Mouse (Mus musculus): ENCODE results near the gene Spata19. TPM values are rescaled to one million over a fixed set of nuclear protein-coding genes. Genes with fewer than 3 reads are reported as not detected.

Spata19 gene
- polyA plus RNA-seq, 1 experiment from 2014 or later = not detected

GRCm38 (mm10) chr9:27414058-27414460 is 17.5 kb downstream of the Spata19 start:
- H3K36me3 ChIP-seq (ENCODE audit: control insufficient read depth, insufficient read depth, low read length) = no peaks in the 10 kb centered on the region
- H3K9me3 ChIP-seq (ENCODE audit: control insufficient read depth, low read length) = no peaks in the 10 kb centered on the region
- H3K4me2 ChIP-seq (ENCODE audit: low read length) = 0 out of 2 replicates have a peak overlapping the region, but pooled peaks have one; percentile 16

DNA sequence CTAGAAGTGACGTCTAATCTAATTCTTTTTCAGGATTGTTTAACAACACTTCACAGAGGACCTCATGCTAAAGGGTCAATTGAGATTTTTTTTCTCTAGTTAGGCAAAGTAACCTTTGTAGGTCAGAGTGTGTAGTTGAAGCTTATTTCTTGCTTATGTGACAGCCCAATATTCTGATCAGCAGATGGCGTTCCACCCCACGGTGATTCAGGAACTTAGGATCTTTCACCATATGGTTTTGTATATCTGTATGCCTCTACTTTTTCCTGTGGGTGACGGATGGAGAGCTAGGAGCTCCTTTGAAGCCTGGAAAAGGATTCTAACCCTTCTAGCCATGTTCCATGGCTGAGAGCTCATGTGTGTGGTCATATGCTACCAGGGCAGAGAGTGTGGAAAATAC is 27.9 kb downstream of the Spata19 start:
- ATAC-seq (replicated peaks; ENCODE audit: low FRiP score, low TSS enrichment, low read depth) = no peak
- Histone ChIP-seq H3K4me3 (ENCODE audit: low read depth, low read length) (no peak overlapping the region), H3K27ac (ENCODE audit: low read depth) (no peak overlapping the region), H3K9ac (ENCODE audit: low read length) (no peak overlapping the region), H3K36me3 (ENCODE audit: control insufficient read depth, insufficient read depth, low read length) (no peaks in the 10 kb centered on the region), H3K27me3 (replicated peaks; ENCODE audit: control insufficient read depth, insufficient read depth, low read length) (no peaks in the 10 kb centered on the region), H3K4me2 (ENCODE audit: low read length) (no peak overlapping the region), H3K9me3 (ENCODE audit: control insufficient read depth, low read length) (no peaks in the 10 kb centered on the region), H3K4me1 (replicated peaks; ENCODE audit: control insufficient read depth, insufficient read depth, low read length) (no peaks in the 10 kb centered on the region)
- DNase-seq (ENCODE audit: low spot score) = no peak
- 59% methylated on average over 4 of the region's 4 CpGs for WGBS

More at GRCm38 (mm10) chr9:27414058-27414460, 17.5 kb downstream of the Spata19 start:
- Histone ChIP-seq H3K27me3 (replicated peaks; ENCODE audit: control insufficient read depth, insufficient read depth, low read length) (0 out of 2 replicates have a peak, but pooled peaks cover under 1% of the 10 kb centered on the region), H3K4me1 (replicated peaks; ENCODE audit: control insufficient read depth, insufficient read depth, low read length) (no peaks in the 10 kb centered on the region), H3K9ac (ENCODE audit: low read length) (no peak overlapping the region), H3K4me3 (ENCODE audit: low read depth, low read length) (no peak overlapping the region), H3K27ac (ENCODE audit: low read depth) (no peak overlapping the region)
- ATAC-seq (replicated peaks; ENCODE audit: low FRiP score, low TSS enrichment, low read depth) (peak; percentile 64), DNase-seq (ENCODE audit: low spot score) (peak; percentile 92)
- WGBS = 3% methylated on average over 11 of the region's 11 CpGs

- DNase-seq (ENCODE audit: low spot score) = no peak
- no peak overlapping the region for H3K9ac ChIP-seq (ENCODE audit: low read length)
- no peak for ATAC-seq (replicated peaks; ENCODE audit: low FRiP score, low TSS enrichment, low read depth)
- no peak overlapping the region for H3K4me2 ChIP-seq (ENCODE audit: low read length)
- 53% methylated on average over 4 of the region's 4 CpGs for WGBS
- H3K27me3 ChIP-seq (replicated peaks; ENCODE audit: control insufficient read depth, insufficient read depth, low read length) = no peaks in the 10 kb centered on the region
- no peak overlapping the region for H3K4me3 ChIP-seq (ENCODE audit: low read depth, low read length)
- no peaks in the 10 kb centered on the region for H3K36me3 ChIP-seq (ENCODE audit: control insufficient read depth, insufficient read depth, low read length)
- no peaks in the 10 kb centered on the region for H3K9me3 ChIP-seq (ENCODE audit: control insufficient read depth, low read length)
- H3K27ac ChIP-seq (ENCODE audit: low read depth) = no peak overlapping the region
- no peaks in the 10 kb centered on the region for H3K4me1 ChIP-seq (replicated peaks; ENCODE audit: control insufficient read depth, insufficient read depth, low read length)
These were observed 32.0 kb downstream of the Spata19 start for GRCm38 (mm10) chr9:27428552-27428951.

DNA sequence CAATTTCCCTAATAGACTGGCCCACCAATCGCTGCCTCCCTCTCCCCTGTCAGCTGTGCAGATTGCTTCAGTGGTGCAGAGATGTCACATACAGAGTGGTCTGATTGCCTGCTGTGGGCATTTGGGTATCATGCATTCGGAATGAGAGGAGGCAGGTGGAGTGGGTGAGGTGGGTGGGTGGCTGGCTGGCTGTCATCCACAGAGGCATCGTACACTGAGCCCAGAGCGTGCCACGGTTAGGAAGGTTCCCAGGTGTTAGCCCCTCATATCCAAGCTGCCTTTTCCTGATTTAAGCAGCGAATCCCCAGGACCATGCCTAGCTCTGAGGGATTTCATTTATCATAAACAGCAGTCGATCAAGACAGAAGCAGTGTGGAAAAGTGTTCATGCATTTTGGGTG is 36.7 kb downstream of the Spata19 start:
- Histone ChIP-seq H3K27me3 (replicated peaks; ENCODE audit: control insufficient read depth, insufficient read depth, low read length) (no peaks in the 10 kb centered on the region), H3K4me3 (ENCODE audit: low read depth, low read length) (no peak overlapping the region), H3K9me3 (ENCODE audit: control insufficient read depth, low read length) (no peaks in the 10 kb centered on the region), H3K9ac (ENCODE audit: low read length) (no peak overlapping the region), H3K36me3 (ENCODE audit: control insufficient read depth, insufficient read depth, low read length) (no peaks in the 10 kb centered on the region), H3K4me1 (replicated peaks; ENCODE audit: control insufficient read depth, insufficient read depth, low read length) (no peaks in the 10 kb centered on the region), H3K4me2 (ENCODE audit: low read length) (no peak overlapping the region), H3K27ac (ENCODE audit: low read depth) (no peak overlapping the region)
- ATAC-seq (replicated peaks; ENCODE audit: low FRiP score, low TSS enrichment, low read depth) (no peak), DNase-seq (ENCODE audit: low spot score) (no peak)
- WGBS = 80% methylated on average over 7 of the region's 7 CpGs

- Histone ChIP-seq H3K36me3 (ENCODE audit: control insufficient read depth, insufficient read depth, low read length) (no peaks in the 10 kb centered on the region), H3K4me2 (ENCODE audit: low read length) (no peak overlapping the region), H3K27me3 (replicated peaks; ENCODE audit: control insufficient read depth, insufficient read depth, low read length) (no peaks in the 10 kb centered on the region), H3K27ac (ENCODE audit: low read depth) (no peak overlapping the region), H3K9me3 (ENCODE audit: control insufficient read depth, low read length) (no peaks in the 10 kb centered on the region), H3K4me1 (replicated peaks; ENCODE audit: control insufficient read depth, insufficient read depth, low read length) (no peaks in the 10 kb centered on the region), H3K9ac (ENCODE audit: low read length) (no peak overlapping the region), H3K4me3 (ENCODE audit: low read depth, low read length) (no peak overlapping the region)
- WGBS = 50% methylated on average over 9 of the region's 9 CpGs
- no peak for ATAC-seq (replicated peaks; ENCODE audit: low FRiP score, low TSS enrichment, low read depth)
- no peak for DNase-seq (ENCODE audit: low spot score)
These were observed 39.3 kb downstream of the Spata19 start for GRCm38 (mm10) chr9:27435936-27436335.

DNA sequence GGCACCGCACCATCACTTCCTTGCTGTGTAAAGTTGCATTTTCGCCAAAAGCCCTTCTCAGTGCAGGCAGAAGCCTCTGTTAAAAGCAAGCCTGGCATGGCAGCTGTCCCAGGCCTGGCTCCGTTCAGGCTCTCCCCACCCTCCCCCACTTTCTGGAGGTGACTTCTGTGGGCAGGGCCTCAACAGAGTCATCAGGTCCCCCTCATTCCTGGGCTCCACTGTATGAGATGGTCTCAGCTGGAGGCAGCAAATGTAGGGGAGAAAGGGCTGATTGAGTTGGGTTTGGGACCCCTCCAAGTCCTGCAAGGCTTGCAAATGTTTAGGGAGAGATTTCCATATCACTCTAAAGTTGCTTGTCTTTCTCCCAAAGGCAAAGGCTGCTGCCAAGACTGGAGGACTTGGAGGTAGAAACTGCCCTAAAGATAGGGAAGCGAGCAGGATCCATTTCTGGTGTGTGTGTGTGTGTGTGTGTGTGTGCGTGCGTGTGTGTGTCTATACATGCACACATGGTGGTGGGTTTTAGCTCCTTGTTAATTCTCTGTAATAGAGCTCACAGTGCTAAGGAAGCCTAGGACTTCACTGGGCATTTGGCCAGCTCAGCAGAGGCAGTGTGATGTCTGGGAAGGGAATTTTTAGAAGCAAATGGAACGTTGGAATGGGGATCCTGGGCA is 40.9 kb downstream of the Spata19 start:
- no peak for DNase-seq (ENCODE audit: low spot score)
- Histone ChIP-seq H3K36me3 (ENCODE audit: control insufficient read depth, insufficient read depth, low read length) (no peaks in the 10 kb centered on the region), H3K4me1 (replicated peaks; ENCODE audit: control insufficient read depth, insufficient read depth, low read length) (no peaks in the 10 kb centered on the region), H3K4me2 (ENCODE audit: low read length) (no peak overlapping the region), H3K27ac (ENCODE audit: low read depth) (no peak overlapping the region), H3K4me3 (ENCODE audit: low read depth, low read length) (no peak overlapping the region), H3K9ac (ENCODE audit: low read length) (no peak overlapping the region), H3K27me3 (replicated peaks; ENCODE audit: control insufficient read depth, insufficient read depth, low read length) (no peaks in the 10 kb centered on the region), H3K9me3 (ENCODE audit: control insufficient read depth, low read length) (no peaks in the 10 kb centered on the region)
- 63% methylated on average over 7 of the region's 7 CpGs for WGBS
- no peak for ATAC-seq (replicated peaks; ENCODE audit: low FRiP score, low TSS enrichment, low read depth)

DNA sequence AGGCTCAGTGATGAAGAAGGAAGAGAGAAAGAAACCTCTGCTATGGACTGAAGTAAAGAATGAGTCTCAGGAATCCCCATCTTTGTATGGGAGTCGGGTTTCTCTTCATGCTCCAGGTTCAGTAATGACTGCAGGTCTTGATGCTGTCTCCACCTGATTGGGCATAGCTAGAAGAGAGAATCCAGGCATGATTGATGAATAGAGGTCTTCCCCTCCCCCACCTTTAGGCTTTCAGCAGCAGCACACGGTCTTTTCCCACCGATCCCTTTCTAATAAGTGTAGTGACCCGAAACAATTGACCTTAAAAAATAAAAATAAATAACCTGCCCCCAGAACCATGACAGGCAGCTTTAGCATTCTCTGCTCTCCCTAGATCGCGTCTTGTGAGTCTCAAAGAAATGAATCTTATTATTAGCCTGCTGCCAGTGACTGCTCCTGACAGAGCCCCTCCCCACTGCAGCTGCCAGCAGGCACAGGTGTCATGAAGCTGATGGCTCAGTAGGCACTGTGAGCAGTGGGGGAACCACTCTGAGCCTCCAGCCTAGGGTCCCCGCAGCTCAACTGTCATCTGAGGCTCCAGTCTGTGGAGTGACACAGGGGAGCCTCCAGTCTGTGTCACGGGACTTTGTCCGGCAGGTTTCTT is 53.3 kb downstream of the Spata19 start:
- ATAC-seq (replicated peaks; ENCODE audit: low FRiP score, low TSS enrichment, low read depth) (no peak), DNase-seq (ENCODE audit: low spot score) (no peak)
- no peaks in the 10 kb centered on the region for H3K4me1 ChIP-seq (replicated peaks; ENCODE audit: control insufficient read depth, insufficient read depth, low read length)
- H3K36me3 ChIP-seq (ENCODE audit: control insufficient read depth, insufficient read depth, low read length) = no peaks in the 10 kb centered on the region
- no peak overlapping the region for H3K9ac ChIP-seq (ENCODE audit: low read length)
- no peaks in the 10 kb centered on the region for H3K27me3 ChIP-seq (replicated peaks; ENCODE audit: control insufficient read depth, insufficient read depth, low read length)
- H3K4me2 ChIP-seq (ENCODE audit: low read length) = no peak overlapping the region
- H3K9me3 ChIP-seq (ENCODE audit: control insufficient read depth, low read length) = no peaks in the 10 kb centered on the region
- WGBS = 56% methylated on average over 9 of the region's 9 CpGs
- H3K27ac ChIP-seq (ENCODE audit: low read depth) = no peak overlapping the region
- no peak overlapping the region for H3K4me3 ChIP-seq (ENCODE audit: low read depth, low read length)
